Mouse (Mus musculus) CH12.LX (cell line): ENCODE results near the gene Cspg4.

Experiments used
- CHD2 ChIP-seq: IDR thresholded peaks from 2 replicates; pipeline ENCODE4 v1.6.1; 2011; ENCODE audit warnings: low read length, improper control_type of control experiment
- CTCF ChIP-seq, 2 experiments: IDR thresholded peaks in 1 of 2; conservative IDR thresholded peaks in 1 of 2; 2 replicates each; pipeline ENCODE4 v1.5.1; 2011 to 2012; ENCODE audit warnings: low read depth in 2 of 2, low read length in 2 of 2, improper control_type of control experiment in 1 of 2, inconsistent platforms in 1 of 2, mild to moderate bottlenecking in 1 of 2, moderate library complexity in 1 of 2
- E2F4 ChIP-seq: IDR thresholded peaks from 2 replicates; pipeline ENCODE4 v1.6.1; 2011; ENCODE audit warnings: low read depth, low read length, improper control_type of control experiment; ENCODE audit not compliant: insufficient replicate concordance
- KAT2A ChIP-seq: IDR thresholded peaks from 2 replicates; pipeline ENCODE4 v1.6.1; 2012; ENCODE audit warnings: low read length, improper control_type of control experiment, inconsistent platforms; ENCODE audit not compliant: insufficient replicate concordance
- MYC ChIP-seq: IDR thresholded peaks from 2 replicates; pipeline ENCODE4 v1.6.1; 2011; ENCODE audit warnings: low read depth, mild to moderate bottlenecking, improper control_type of control experiment, low read length
- POLR2A ChIP-seq: IDR thresholded peaks from 2 replicates; pipeline ENCODE4 v1.6.1; 2011; ENCODE audit warnings: low read depth, mild to moderate bottlenecking, improper control_type of control experiment, low read length
- RAD21 ChIP-seq: IDR thresholded peaks from 2 replicates; pipeline ENCODE4 v1.6.1; 2011; ENCODE audit warnings: low read depth, mild to moderate bottlenecking, low read length, improper control_type of control experiment, moderate library complexity
- SMC3 ChIP-seq: IDR thresholded peaks from 2 replicates; pipeline ENCODE4 v1.6.1; 2011; ENCODE audit warnings: low read depth, low read length, improper control_type of control experiment
- ZKSCAN1 ChIP-seq: IDR thresholded peaks from 2 replicates; pipeline ENCODE4 v1.6.1; 2012; ENCODE audit warnings: low read depth, inconsistent platforms, low read length, improper control_type of control experiment, borderline replicate concordance

- TF ChIP-seq CHD2, result no peak
- no peak for TF ChIP-seq RAD21
- TF ChIP-seq E2F4, result no peak
- no peak for TF ChIP-seq MYC
- TF ChIP-seq POLR2A, result no peak
- TF ChIP-seq KAT2A, result no peak
- no peak for TF ChIP-seq SMC3
- TF ChIP-seq ZKSCAN1, result no peak
- TF ChIP-seq CTCF (conservative IDR thresholded peaks at IDR 0.05 in 1 of 2, IDR thresholded peaks at IDR 0.05 in 1 of 2; ENCODE audit: low read depth in 2 of 2, low read length in 2 of 2), result no peak
Measured at GRCm38 (mm10) chr9:56880790-56881189, 16.0 kb downstream of the Cspg4 start.
